Mouse (Mus musculus) megakaryocyte-erythroid progenitor cell, adult 5-6 weeks (primary cell): ENCODE data around the gene C1qtnf7. TPM values are rescaled to one million over a fixed set of nuclear protein-coding genes. Genes with fewer than 3 reads are reported as not detected.

Experiments used
- ATAC-seq: replicated peaks from 2 replicates; pipeline ENCODE4 v1.8.0; 2016; ENCODE audit warnings: mild to moderate bottlenecking, inconsistent platforms; ENCODE audit not compliant: severe bottlenecking, poor library complexity, low FRiP score, low TSS enrichment
- total RNA-seq, 2 experiments: library from RNA; stranded (forward) in 1 of 2; stranded (reverse) in 1 of 2; fragments of 200-1000, 215-1000 nt in 1 of 2; fragments of >200 nt in 1 of 2; fragmentation: Nextera tagmentation in 1 of 2; gene quantifications; 2 replicates each; pipeline ENCODE4 v1.2.3; 2014 to 2017

The C1qtnf7 gene
- total RNA-seq (2014; fragmentation: Nextera tagmentation), result not detected in 2 replicates
- not detected in 2 replicates for total RNA-seq (2017)

GRCm38 (mm10) chr5:43515401-43515976, at the start of gene C1qtnf7:
Gene C1qtnf7, plus strand, starts transcription at chr5:43515538.
- no peak for ATAC-seq

- no peak for ATAC-seq
Observed at GRCm38 (mm10) chr5:43466762-43467161, 48.6 kb upstream of the C1qtnf7 start.

GRCm38 (mm10) chr5:43467214-43467613, 48.1 kb upstream of the C1qtnf7 start:
- ATAC-seq, result no peak

- no peak for ATAC-seq
Observed at GRCm38 (mm10) chr5:43468937-43469336, 46.4 kb upstream of the C1qtnf7 start.

DNA sequence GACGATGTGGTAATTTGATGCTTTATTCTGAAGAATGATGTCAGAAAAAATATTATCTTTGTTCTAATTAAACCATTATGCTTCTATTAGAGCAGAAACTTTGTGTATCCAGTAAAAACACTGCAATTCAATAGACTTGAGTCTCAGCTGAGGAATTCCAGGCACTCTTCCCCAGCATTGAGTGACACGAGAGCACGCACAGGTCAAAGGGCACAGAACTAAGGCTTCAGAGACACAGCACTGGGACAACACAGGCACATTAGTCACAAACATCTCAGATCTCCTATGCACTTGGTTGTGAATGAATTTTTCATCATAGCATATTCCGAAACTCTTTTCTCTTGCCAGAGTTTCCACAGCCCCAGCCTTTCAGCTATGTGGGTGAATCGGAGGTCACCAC, 37.4 kb upstream of the C1qtnf7 start:
- ATAC-seq, result no peak

DNA sequence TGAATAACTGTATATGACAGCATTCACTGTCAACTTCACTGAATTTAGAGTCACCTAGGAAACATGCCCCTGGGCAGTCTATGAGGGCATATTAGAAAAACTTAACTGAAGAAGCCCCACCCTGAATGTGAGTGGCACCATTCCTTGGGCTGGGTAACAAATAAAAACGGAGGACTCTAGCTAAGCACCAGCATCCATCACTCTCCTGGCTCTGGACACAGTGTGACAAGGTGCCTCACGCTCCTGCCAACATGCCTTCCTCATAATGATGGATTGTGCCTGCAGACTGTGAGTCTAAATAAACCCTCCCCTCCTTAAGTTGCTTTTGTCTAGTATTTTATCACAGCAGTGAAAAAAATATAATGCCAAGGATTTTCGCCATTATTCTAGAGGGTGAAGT, 35.3 kb upstream of the C1qtnf7 start:
- ATAC-seq, result no peak

DNA sequence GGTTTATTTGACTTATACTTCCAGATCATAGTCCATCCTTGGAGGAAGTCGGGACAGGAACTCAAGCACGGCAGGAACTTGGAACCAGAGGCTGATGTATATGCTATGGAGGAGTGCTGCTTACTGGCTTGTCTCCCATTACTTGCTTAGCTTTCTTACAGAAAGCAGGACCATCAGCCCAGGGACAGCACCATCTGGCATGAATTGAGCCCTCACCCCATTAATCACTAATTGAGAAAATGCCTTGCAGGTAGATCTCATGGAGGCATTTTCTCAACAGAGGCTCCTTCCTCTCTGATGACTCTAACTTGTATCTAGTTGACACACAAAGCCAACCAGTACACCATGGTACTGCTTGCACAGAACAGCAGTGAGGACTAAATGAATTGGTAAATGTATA, 34.6 kb upstream of the C1qtnf7 start:
- ATAC-seq, result no peak

DNA sequence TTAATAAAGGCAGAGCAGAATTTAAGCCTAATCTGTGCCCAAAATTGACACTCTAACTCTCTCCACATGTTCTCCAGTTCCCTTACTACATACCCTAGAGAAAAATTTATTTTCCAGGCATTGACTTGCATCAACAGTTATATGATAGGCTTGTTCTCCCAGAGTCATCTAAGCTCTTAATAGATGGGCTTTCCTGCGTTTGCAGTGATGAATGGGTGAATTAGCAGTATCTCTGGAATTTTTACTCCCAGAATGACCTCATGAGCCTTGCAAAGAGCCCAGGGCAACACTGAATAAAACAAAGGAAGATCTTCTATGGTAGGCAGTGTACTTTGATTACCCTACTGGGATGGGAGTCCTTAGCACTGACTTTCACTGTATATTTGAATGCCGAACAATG, 33.5 kb upstream of the C1qtnf7 start:
- ATAC-seq, result no peak

DNA sequence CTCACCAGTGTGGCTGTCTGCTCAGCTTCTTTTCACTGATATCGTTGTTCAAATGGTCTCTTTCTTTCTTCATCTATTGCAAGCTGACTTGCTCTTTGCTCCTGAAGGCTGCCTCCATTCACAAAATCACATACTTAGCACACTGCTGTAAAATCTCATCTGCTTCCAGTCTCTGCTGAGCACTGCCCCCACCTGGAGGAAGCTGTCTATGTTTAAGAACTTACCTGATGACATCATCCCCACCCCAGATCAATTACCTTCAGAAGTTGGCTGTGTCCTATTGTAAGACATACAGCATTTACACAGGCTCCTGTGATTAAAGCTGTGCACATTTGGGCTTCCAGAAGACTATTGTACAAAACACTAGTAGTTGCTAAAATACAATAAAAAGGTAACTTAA, 13.5 kb upstream of the C1qtnf7 start:
- no peak for ATAC-seq

GRCm38 (mm10) chr5:43504243-43504786, 11.0 kb upstream of the C1qtnf7 start:
- no peak for ATAC-seq

DNA sequence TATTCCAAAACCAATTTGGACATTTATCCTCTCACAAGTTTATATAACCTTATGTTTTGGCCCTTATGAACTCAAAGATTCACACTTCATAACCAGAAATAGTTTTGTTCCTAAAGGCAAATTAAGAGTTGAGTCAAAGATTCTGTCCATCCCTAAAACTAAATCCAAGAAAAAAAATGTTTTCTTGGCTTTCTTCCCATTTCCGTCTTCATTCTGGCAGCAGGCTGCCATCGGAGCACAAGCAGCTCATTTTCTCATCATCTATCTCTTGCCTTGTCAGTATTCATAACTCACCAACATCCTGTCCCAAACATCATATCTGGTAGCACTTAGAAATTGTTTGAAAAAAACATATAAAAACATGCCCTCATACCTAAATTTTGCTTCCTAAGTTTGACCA, 6.9 kb upstream of the C1qtnf7 start:
- ATAC-seq, result no peak

DNA sequence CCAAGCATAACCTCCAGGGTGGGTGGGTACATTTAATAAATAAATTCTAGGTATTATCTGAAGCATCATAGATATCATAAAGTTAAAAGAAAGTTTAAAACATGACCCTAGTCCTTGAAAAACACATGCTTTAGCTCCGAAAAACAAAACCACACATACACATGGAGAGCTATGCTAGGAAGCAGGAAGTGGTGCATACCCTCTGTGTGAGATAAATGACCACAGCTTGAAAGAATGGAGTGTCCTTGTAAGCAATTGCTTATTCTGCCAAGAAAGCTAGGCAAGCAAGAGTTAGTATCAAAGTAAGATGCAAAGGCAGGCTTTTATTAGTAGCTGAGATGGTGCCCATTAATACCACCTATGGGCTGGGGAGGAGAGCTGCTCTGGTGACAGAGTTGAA, 6.4 kb upstream of the C1qtnf7 start:
- ATAC-seq, result 0 out of 2 replicates have a peak, but pooled peaks have one; percentile 26

- ATAC-seq, result no peak
Observed at GRCm38 (mm10) chr5:43511126-43511525, 4.2 kb upstream of the C1qtnf7 start.

DNA sequence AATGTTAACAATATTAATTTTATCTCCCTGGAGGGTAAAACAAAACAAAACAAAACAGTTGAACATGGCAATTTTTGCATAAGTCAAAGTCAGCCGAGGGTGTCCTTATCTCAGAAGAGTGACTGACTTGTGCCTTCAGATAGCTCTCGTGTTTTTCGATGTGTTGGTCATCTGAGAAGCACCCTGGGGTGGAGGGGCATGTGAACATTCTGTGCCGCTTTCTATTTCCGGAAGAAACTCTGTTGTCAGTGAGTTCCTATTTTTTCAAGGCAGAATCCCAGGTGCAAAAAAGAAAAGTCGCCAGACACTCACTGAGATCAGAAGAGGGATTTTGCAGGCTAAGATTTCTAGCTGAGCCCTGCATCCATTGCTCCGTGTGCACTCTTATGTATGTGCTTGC, 1.2 kb downstream of the C1qtnf7 start:
- ATAC-seq, result no peak

DNA sequence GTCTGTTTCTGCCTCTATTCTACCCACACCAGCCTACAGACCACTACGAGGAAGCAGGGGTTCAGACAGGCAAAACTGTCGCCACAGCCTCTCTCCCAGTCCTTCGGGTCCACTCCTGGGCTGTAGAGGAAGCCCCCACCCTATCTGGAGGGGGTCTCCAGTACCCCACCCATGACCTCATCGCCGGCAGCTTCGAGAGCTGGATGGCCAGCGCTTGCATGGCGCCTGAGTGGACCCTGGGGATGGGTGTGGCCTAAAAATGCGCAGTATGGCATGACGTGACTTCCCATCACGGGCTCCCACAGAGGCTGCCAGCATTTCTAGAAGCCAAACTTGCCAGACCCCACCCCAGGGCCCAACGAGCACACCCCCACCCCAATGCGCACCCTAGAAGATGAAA, 2.0 kb downstream of the C1qtnf7 start:
- ATAC-seq, result no peak

GRCm38 (mm10) chr5:43519905-43520304, 4.6 kb downstream of the C1qtnf7 start:
- no peak for ATAC-seq

DNA sequence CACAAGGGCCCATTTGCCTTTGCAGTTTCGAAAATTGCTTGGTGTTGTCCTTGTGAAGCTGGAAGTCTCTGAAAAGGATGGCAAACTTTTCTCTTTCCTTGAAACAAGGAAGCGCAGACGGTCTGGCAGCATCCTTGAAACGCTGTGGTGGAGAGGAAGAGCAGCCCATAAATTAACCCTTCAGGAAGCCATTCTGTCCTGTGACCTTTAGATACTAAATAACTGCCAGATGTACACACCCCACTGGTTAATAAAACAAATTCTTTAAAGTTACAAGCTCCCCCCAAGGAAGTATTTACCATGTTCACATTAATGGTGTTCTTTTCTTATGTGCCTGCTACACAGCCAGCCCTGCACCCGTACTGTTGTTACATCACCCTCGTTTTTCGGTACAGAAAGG, 6.0 kb downstream of the C1qtnf7 start:
- ATAC-seq, result no peak

- ATAC-seq, result no peak
Observed at GRCm38 (mm10) chr5:43522866-43523265, 7.5 kb downstream of the C1qtnf7 start.

GRCm38 (mm10) chr5:43526874-43527584, 11.7 kb downstream of the C1qtnf7 start:
- no peak for ATAC-seq

DNA sequence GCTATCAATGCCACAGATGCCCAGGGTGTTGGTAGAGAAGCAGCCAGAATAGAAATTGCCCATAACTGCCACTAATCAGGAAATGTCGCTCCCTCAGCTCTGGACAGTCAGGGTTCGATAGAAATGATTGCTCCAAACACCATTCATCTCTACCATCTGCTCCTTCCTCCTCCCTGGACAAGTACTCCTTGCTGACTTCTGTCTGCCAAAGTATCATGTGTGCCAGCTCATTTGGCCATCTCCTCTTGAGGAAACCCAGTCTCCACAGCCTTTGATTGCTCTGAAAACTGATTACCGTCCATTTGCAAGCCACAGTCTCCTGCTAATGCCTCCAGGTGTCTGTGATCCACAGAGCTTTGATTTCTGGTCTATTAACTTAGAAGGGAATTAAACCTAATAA, 14.8 kb downstream of the C1qtnf7 start:
- no peak for ATAC-seq

- ATAC-seq, result no peak
Observed at GRCm38 (mm10) chr5:43530886-43531285, 15.5 kb downstream of the C1qtnf7 start.
